Mouse (Mus musculus) layer of hippocampus, adult 9-10 months (tissue): ENCODE measurements around the gene Ypel3.
"Not testable (repeated sequence)": the region's sequence is repeated elsewhere in the genome, so short reads cannot be mapped to it uniquely, and the experiment has no call there.

Experiments used
- DNase-seq: peaks from one replicate; pipeline ENCODE4 v3.0.0; 2022; ENCODE audit warnings: low spot score

Ypel3 gene

GRCm38 (mm10) chr7:126766201-126766600, 10.6 kb upstream of the Ypel3 start, which contains the start of gene Gdpd3:
Gene Gdpd3, plus strand, starts transcription at chr7:126766334.
- DNase-seq, result no peak

GRCm38 (mm10) chr7:126767001-126767400, 9.8 kb upstream of the Ypel3 start:
- DNase-seq, result no peak

GRCm38 (mm10) chr7:126770784-126771183, 6.0 kb upstream of the Ypel3 start:
- no peak for DNase-seq

- DNase-seq, result no peak
These were observed 3.4 kb upstream of the Ypel3 start for GRCm38 (mm10) chr7:126773351-126773750.

- no peak for DNase-seq
These were observed 2.3 kb upstream of the Ypel3 start for GRCm38 (mm10) chr7:126774463-126774862.

- DNase-seq, result no peak
These were observed 1.4 kb upstream of the Ypel3 start for GRCm38 (mm10) chr7:126775185-126775977.

GRCm38 (mm10) chr7:126775978-126776234, 849 bp upstream of the Ypel3 start:
- DNase-seq, result no peak

- no peak for DNase-seq
These were observed 721 bp downstream of the Ypel3 start for GRCm38 (mm10) chr7:126777476-126777875.

- DNase-seq, result no peak
These were observed 1.4 kb downstream of the Ypel3 start for GRCm38 (mm10) chr7:126778147-126778546.

GRCm38 (mm10) chr7:126779101-126779500, 2.3 kb downstream of the Ypel3 start:
- not testable (repeated sequence) for DNase-seq

- DNase-seq, result no peak
These were observed 3.5 kb downstream of the Ypel3 start for GRCm38 (mm10) chr7:126779983-126780970.

- DNase-seq, result no peak
These were observed 4.3 kb downstream of the Ypel3 start, which contains the start of gene Tbx6 for GRCm38 (mm10) chr7:126780971-126781635. Gene Tbx6, plus strand, starts transcription at chr7:126781483.

GRCm38 (mm10) chr7:126781661-126782370, 5.1 kb downstream of the Ypel3 start:
- DNase-seq, result no peak

- no peak for DNase-seq
These were observed 5.9 kb downstream of the Ypel3 start for GRCm38 (mm10) chr7:126782693-126783092.

GRCm38 (mm10) chr7:126784469-126784868, 7.7 kb downstream of the Ypel3 start:
- no peak for DNase-seq

GRCm38 (mm10) chr7:126785056-126785455, 8.3 kb downstream of the Ypel3 start:
- no peak for DNase-seq

- no peak for DNase-seq
These were observed 9.4 kb downstream of the Ypel3 start for GRCm38 (mm10) chr7:126786142-126786541.

GRCm38 (mm10) chr7:126789141-126789540, 12.4 kb downstream of the Ypel3 start:
- DNase-seq, result no peak

- peak; percentile 84 for DNase-seq
These were observed 15.3 kb downstream of the Ypel3 start, which contains the start of gene Ppp4c for GRCm38 (mm10) chr7:126791851-126792720. Gene Ppp4c, minus strand, starts transcription at chr7:126792496.

- DNase-seq, result no peak
These were observed 16.1 kb downstream of the Ypel3 start for GRCm38 (mm10) chr7:126792721-126793443.
